Mouse (Mus musculus): Measurements from ENCODE around the gene Tomm20l.
"Not testable (repeated sequence)": the region's sequence is repeated elsewhere in the genome, so short reads cannot be mapped to it uniquely, and the experiment has no call there.

The Tomm20l gene

DNA sequence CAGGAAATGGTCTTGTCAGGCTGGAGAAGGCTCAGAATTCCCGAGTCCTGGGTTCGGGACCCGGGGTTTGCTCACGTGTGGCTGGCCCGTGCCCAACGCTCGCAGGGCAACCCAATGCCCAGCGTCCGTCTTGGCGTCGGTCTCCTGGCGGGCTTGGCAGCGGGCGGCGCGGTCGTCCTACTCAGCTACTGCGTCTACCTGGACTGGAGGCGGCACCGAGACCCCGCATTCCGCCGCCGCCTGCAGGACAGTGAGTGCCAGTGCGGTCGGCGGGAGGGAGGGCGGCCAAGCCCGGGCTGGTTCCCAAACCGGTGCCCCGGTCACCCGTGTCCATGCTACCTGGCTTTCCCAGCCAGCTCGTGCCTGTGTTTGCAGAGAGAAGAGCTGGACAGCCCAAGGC is at the start of gene Tomm20l:
Tomm20l (plus strand) TSS at position 98 of the 400 bp plus-strand sequence.
- no peak for DNase-seq (ENCODE audit: low read depth, low spot score)

DNA sequence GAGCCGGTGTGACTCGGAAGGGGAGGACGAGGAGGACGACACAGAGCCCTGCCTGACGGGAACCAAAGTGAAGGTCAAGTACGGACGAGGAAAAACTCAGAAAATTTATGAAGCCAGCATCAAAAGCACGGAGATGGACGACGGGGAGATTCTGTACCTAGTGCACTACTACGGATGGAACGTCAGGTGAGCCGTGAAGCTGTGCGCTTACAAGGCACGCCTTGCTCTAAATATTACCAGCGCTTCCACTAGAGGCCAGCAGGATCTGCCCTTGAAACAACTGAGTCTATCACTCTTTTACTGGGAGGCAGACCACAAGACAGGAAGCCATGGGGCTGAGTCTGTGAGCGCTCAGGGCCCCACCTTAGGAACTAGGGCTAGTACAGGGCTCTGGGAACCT is 41.4 kb upstream of the Tomm20l start:
- DNase-seq (ENCODE audit: low read depth, low spot score) = no peak

DNA sequence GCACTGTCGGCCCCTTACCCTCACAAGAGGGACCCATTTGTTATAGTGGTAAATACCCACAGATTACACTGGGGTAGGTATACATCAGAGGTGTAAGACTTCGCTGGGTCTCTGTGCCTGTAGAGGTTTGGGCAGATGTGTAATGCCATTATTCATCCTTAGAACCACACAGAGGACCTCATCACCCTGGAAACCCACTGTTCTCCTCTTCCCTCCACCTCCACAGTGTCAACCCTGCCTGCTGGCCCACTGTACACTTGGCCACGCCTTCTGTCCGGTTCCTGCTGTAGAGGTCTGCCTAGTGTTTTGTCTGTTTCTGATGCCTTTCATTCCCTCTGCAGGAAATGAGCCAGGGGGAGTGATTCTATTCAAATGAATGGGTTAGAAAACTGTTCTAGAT is 39.2 kb upstream of the Tomm20l start:
- DNase-seq (ENCODE audit: low read depth, low spot score) = no peak

DNA sequence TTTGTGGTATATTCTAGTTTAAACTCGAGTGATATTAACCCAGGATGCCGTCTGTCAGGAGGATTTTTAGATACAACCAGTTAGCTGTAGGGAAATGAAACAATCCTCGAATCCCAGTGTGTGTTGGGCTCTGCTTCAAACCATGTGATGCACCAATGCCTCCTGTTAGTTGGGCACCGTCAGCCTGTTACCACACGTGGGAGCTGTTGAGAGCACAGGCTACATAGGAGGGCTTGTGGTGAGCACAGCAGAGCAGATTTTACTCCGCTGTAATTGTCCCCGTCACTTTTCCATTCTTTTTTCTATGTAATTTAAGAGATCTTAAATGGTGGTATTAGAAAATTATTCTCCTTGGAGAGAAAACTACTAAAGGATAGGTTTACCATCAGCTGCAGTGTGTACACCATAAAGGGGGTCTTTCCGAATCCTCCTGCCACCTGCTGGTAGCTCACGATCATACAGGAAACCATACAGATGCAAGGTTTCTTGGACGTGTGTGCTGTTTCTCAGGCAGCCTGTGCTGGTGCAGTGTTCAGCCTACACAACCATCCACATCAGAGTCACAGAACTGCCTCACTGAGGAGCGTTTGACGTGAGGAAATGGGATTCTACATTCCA is 38.0 kb upstream of the Tomm20l start:
- peak; percentile 38 for DNase-seq (ENCODE audit: low read depth, low spot score)

DNA sequence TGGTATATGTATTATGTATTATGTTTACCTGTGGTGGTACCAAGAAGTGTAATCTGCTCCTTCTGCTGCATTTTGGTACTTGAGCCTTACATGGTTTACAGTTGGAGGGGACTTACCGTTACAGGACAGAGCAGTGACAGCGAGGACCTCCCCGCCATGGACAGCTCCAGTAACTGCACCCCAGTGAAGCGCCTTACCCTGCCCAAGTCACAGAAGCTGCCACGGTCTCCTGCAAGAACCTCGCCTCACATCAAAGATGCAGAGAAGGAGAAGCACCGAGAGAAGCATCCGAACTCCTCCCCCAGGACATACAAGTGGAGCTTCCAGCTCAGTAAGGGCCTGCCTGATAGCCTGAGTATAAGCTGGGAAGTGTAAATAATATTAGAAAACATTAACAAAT is 24.9 kb upstream of the Tomm20l start:
- no peak for DNase-seq (ENCODE audit: low read depth, low spot score)

DNA sequence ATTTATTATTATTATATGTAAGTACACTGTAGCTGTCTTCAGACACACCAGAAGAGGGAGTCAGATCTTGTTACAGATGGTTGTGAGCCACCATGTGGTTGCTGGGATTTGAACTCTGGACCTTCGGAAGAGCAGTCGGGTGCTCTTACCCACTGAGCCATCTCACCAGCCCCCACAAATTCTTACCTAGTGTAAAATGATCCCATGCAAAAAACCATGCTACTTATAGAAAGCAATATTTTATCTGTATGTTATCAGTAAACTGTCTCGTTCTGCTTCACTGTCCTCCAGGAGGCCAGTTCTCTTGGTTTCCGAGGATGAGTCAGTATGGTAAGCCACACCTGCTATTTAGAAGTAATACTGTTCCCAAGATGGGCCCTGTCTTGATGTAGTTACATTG is 7.0 kb upstream of the Tomm20l start:
- not testable (repeated sequence) for DNase-seq (ENCODE audit: low read depth, low spot score)

DNA sequence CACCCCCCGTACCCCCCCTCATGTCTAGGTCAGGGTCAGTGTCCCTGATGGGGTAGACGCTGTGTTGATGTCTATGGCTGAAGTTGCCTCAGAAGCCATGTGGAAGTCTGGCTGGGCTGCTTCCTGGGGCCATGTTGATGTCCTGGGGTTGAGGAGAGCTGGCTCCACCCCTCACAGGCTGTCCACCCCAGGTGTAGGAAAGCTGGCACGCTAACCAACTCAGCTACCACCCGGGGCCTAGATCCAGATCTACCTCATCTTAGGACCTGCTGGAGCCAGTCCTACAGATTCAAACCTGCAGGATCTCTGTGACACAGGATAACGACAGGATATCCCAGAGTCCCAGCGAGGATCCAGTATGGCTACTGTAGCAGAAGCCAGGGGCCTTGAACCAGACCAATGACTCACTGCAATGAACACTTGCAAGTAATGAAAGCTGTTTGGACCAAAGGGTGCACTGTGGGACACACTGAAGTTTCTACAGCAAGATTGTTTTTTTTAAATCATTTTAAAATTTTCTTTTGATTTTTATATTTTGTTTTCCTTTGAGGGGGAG is 3.9 kb upstream of the Tomm20l start:
- DNase-seq (ENCODE audit: low read depth, low spot score) = no peak

DNA sequence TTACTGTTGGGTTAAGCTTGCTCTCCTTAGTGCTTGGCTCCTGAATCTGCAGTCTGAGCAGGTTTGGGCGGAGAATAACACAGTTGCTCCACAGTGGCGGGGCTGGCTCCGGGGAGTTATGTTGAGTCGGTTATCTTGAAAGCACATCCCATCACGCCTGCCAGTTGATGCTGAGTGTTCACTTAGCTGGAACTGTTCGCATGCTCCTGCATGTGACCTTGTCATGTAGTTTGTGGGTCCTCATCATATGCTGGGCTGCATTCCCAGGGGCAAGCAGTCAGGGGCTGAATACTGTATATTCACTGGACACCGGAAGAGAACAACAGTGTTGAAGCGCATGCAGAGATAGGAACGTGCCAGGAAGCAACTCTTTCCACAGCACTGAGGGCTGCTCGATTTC is 1.8 kb downstream of the Tomm20l start:
- DNase-seq (ENCODE audit: low read depth, low spot score) = no peak

DNA sequence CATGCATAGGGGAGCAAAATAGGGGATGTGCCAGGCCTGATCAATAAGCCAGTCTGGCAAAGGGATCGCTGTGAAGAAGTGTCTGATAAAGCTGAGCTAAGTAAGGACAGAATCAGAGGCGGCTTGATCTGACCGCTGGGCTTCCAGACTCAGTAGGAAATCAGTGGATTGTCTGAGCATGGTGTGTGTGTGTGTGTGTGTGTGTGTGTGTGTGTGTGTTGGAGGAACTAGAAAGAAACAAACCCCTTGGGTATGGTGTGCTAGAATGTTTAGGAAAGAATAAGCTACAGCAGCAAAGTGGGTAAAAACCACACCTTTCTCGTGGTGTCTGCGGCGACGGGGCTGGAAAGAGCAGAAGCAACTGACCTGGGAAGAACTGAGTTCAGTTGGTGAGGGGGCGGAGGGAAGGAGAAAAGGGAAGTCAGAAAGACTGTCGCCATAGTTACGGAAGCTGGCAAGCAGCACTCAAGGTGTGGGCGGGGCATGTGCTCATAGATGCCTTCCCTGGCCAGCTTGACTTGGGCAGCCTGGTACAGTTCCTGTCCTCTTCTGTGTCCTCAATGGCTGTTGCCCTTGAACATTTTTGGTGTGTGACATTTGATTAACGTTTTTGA is 2.6 kb downstream of the Tomm20l start:
- DNase-seq (ENCODE audit: low read depth, low spot score) = peak; percentile 81

DNA sequence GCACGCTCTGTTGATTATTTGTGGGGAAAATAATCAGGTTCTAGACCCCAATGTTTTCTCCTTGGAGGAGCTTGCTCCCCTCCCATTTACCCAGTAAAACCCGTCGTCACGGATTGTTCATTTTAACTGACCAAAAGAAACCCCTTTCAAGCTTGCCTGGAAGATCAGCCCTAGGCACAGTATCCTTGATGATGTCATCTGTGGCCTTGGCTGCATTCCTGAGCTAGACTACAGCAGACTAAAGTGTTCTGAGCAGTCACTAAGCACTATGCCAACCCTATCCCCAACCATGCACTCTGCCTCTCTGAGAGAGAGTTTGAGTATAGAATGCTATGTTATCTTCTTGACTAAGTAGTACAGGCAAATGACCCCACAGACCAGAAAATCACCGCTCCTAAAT is 5.2 kb downstream of the Tomm20l start:
- DNase-seq (ENCODE audit: low read depth, low spot score) = no peak

DNA sequence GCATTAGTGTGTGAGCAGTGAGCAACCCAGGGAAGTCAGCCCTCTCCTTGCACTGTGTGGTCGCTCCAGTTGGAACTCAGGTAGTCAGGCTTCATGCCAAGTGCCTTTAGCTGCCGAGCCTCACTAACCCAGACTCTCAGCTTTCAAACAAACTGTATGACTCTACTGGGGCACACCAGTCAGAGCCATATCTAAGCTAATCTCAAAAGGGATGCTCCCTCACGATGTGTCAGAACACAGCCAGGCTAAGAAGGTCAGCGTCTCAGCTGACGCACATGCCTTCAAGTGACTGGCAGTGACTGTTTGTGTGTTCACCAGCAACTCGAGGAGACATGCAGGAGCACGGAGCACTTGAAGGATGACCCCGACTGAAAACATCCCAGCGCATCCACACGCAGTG is 11.5 kb downstream of the Tomm20l start:
- DNase-seq (ENCODE audit: low read depth, low spot score) = no peak

DNA sequence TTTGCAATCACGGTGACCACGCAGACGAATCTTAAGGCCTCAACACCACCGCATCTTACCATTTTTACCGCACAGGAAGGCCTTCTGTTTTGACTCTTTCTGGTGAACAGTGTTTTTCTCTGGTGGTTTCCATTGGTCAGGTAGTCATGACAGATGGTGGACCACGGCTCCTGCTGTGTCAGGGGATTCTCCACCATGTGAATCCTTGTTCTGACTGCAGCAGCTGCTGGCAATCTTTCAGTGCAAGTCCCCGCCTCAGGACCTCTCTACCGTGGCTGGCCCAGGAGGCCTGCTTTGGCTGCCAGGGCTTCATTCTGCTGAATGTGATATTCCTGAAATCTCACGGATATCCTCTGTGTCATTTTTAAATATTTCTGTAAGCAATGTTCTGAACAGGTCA is 12.1 kb downstream of the Tomm20l start:
- DNase-seq (ENCODE audit: low read depth, low spot score) = no peak

DNA sequence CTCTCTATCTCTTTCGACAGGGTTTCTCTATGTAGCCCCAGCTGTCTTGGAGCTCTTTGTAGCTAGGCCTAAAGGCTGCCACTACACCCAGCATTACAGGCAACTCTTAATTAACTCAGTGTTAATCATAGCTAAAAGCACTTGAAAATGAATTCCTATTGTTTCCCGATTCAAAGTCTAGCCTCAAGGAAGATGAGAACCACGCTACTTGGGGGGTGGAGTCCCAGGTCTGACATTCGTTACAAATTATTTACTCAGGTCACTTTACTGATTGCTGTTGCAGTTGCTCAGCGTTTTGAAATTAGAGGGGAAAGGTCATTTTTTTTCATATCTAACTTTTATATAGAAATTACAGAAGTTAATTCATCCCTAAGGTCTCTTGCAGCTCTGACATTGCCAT is 24.4 kb downstream of the Tomm20l start:
- DNase-seq (ENCODE audit: low read depth, low spot score) = no peak

DNA sequence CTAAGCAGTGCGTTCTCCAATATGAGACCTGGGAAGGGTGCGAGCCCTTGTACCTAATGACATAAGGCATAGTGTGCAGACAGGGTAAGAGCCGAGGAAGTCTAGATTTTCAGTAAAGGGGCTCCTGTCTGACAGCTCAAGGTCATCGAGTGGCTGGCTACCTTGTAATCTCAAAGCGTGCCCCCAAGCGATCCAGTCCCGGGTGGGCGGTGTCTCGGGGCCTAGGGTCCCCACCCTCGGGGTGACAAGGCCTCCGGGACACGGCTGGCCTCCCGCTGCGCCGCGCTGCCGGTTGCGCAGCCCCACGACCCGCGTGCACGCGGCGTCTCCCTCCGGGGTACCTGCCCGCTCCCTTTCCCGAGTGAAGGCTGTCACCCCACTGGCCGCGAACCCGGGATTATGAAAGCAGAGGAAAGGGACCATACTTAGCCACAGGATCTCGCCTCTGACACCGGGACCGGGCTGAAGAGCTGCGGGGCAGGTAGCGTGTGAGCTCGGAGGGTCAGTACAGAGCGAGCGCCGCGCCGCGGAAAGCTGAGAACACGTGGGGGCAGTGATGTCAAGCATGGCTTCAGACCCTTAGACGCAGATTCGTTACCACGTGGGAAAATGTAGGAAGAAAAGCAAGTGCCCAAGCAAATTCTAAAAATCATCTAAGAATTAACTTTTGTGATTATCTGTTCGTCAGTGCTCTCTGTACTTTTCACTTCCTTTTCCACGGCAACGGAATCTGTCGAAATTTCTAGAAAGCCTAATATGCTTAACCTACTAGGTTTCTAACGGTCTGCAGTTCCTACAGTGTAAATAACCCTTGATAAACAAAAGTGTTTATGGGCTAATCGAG is 25.1 kb downstream of the Tomm20l start, which contains the start of the genes Timm9 and 2700049A03Rik:
Timm9 (minus strand) TSS at position 555 of the 844 bp plus-strand sequence.
2700049A03Rik (plus strand) TSS at position 719 of the 844 bp plus-strand sequence.
- no peak for DNase-seq (ENCODE audit: low read depth, low spot score)

DNA sequence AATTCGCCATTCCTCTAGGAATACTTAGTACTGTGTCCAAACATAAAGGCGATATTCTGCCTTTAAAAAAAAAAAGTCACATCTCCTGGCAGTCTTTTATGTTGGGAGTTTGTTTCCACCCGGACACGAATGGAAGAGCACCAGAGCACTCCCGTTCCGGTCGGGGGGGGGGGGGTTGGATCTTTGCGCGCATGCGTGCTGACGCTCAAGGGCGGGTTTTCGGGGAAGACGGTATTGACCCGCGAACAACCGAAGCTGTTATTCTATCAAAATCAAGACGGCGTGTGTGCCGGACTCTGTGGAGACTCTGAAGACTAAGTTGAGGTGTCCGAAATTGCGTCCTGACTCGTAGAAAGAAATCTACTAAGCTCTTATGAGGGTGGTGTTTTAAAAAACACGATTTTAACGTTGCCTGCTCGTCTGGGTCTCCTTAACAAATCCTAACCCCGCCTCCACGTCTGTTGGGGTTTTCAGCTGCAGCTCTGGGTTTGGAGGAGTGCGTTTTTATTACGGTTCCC is 25.8 kb downstream of the Tomm20l start:
- DNase-seq (ENCODE audit: low read depth, low spot score) = peak; percentile 93

DNA sequence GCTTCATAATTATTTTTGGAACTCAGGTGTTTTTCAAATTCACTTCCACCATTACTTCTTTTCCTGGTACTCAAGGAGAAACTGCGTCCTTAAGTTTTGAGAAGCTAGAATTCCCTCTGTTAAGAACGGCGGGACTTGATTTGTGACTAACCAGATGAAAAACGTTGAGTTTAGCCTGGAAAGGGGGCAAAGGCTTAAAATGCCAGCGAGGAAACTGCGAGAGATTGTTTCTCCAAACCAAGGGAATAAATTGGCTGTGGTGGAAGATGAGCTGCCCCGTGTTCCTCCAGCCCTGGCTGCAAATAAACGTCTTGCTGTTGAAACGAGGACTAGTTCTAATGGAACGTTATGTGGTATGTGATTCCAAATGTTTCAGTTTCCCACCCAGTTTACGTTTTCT is 26.5 kb downstream of the Tomm20l start:
- no peak for DNase-seq (ENCODE audit: low read depth, low spot score)

DNA sequence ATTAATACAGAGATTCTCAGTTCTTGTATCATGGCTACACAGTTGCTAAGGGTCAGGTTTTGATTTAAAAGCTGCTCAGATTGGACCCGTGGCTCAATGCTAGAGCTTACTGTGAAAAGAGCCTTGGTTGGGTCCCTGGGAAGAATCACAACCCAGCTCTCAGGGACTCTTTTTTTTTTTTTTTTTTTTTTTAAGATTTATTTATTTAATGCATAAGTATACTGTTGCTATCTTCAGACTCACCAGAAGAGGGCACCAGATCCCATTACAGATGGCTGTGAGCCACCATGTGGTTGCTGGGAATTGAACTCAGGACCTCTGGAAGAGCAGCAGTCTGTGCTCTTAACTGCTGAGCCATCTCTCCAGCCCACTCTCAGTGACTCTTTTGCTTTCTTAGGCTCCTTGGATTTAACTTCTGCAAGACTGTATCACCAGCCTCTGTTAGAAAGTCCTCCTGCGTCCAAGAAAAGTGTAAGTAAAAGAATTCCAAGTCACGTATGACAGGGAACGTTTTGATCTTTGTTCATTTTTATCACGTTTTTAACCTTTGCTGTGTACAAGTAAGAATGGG is 28.1 kb downstream of the Tomm20l start:
- DNase-seq (ENCODE audit: low read depth, low spot score) = no peak

DNA sequence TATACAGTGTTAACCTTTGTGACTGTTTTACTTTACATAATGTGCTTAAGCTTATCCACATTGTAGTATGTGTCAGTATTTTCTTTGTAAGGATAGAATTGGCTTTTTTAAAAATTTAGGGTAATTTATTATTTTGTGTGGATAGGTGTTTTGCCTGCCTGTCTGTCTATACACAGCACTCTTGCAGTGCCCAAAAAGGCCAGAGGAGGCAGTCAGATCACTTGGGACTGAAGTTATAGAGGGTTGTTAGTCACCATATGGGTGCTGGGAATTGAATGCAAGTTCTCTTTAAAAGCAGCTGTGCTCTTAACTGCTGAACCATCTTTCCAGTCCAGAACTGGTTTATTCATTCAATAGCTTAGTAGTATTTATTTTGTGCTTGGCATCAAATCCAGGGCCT is 30.0 kb downstream of the Tomm20l start:
- no peak for DNase-seq (ENCODE audit: low read depth, low spot score)

DNA sequence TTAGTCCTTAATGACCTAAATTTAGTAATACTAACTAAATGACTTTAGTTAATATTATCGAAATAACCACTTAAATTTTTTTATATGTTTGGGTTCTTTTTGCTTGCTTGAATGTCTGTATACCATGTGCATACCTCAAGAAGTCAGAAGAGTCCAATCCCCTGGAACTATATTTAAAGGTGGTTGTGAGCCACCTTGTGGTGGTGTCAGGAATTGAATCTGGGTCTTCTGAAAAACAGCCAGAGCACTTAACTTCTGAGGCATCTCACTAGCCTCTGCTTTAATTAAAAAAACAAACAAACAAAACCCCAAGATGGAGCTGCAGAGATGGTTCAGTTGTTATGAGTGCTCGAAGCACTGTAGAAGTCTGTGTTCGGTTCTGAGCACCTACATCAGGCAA is 36.4 kb downstream of the Tomm20l start:
- DNase-seq (ENCODE audit: low read depth, low spot score) = no peak

DNA sequence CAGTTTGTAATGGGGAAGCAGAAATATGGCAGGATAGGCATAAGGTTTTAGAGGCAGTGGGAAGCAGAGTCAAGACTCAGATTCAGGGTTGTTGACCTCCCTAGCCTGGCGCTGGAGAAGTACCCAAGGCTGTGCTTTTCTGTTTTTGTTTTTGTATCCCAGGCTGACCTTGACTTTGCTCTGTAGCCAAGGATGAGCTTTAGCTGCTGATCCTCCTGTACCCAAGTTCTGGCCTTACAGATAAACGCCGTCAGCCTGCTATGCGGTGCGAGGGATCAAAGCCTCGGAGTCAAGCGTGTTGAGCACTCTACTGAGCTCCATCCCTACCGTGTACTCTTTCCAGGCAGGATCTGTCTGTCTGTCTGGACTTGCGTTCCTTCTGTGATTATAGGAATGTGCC is 37.6 kb downstream of the Tomm20l start:
- no peak for DNase-seq (ENCODE audit: low read depth, low spot score)

DNA sequence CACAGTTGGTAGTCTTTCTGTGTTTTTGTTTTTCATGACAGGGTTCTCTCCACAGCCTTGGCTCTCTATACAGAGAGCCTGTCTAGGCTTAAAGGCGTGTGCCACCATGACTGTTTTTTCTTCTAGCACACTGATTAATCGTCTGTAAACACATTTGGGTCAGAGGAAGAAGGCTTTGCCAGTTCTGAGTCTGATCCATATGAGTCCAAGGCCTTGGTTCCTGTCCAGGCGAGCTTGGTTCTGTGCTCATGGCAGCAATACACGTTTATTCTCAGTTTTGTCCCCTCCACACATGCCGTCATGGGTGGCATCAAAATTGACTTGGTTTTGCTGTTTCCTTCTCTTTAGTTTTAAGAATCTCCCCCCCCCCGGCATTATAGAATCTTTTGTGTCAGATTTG is 38.2 kb downstream of the Tomm20l start:
- DNase-seq (ENCODE audit: low read depth, low spot score) = no peak

DNA sequence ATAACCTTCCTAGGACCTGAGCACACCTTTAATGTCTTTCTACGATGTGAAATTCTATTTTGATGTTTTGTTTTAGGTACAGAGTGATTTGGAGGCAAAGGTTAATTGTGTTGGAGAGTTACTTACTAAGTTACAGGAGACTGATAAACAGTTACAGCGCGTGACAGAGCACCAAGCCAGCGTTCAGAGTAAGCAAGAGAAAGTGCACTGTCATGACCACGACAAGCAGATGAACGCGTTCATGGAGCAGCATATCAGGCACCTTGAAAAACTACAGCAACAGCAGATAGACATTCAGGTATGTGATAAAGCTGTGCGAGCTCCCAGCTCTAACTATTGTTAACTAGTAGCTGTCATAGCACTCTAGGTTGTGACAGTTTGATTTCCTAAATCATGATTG is 38.9 kb downstream of the Tomm20l start:
- no peak for DNase-seq (ENCODE audit: low read depth, low spot score)

Measured in telencephalon, adult 2 months (tissue).